Mouse (Mus musculus): Measurements from ENCODE around the gene Fitm1. TPM values are rescaled to one million over a fixed set of nuclear protein-coding genes. Genes with fewer than 3 reads are reported as not detected.

Gene Fitm1
- total RNA-seq (2021), result not detected
- long read RNA-seq, result 0 reads

- DNase-seq (ENCODE audit: low spot score in 2 of 2), result no peak
Observed at GRCm38 (mm10) chr14:55575302-55575701, at the start of gene Fitm1. Fitm1 (plus strand) TSS chr14:55575617.

- no peak for DNase-seq (ENCODE audit: low spot score in 2 of 2)
Observed at GRCm38 (mm10) chr14:55526674-55527073, 48.7 kb upstream of the Fitm1 start.

GRCm38 (mm10) chr14:55527940-55528339, 47.5 kb upstream of the Fitm1 start:
- DNase-seq (ENCODE audit: low spot score in 2 of 2), result peak in 1 of 2 experiments; percentile 57

GRCm38 (mm10) chr14:55536116-55536745, 39.2 kb upstream of the Fitm1 start:
- DNase-seq (ENCODE audit: low spot score in 2 of 2), result peak in 1 of 2 experiments; percentile 47

GRCm38 (mm10) chr14:55540067-55540786, 35.2 kb upstream of the Fitm1 start, which contains the start of gene Pck2:
Pck2 (plus strand) TSS chr14:55540266.
- DNase-seq (ENCODE audit: low spot score in 2 of 2), result peak; percentile 63 to 75

GRCm38 (mm10) chr14:55540787-55541321, 34.6 kb upstream of the Fitm1 start:
- DNase-seq (ENCODE audit: low spot score in 2 of 2), result peak; percentile 57 to 80

- no peak for DNase-seq (ENCODE audit: low spot score in 2 of 2)
Observed at GRCm38 (mm10) chr14:55542268-55542667, 33.1 kb upstream of the Fitm1 start.

- DNase-seq (ENCODE audit: low spot score in 2 of 2), result no peak
Observed at GRCm38 (mm10) chr14:55544334-55544733, 31.1 kb upstream of the Fitm1 start.

GRCm38 (mm10) chr14:55550191-55550590, 25.2 kb upstream of the Fitm1 start:
- no peak for DNase-seq (ENCODE audit: low spot score in 2 of 2)

GRCm38 (mm10) chr14:55551347-55551746, 24.1 kb upstream of the Fitm1 start:
- DNase-seq (ENCODE audit: low spot score in 2 of 2), result no peak

GRCm38 (mm10) chr14:55551794-55552193, 23.6 kb upstream of the Fitm1 start:
- DNase-seq (ENCODE audit: low spot score in 2 of 2), result no peak

- DNase-seq (ENCODE audit: low spot score in 2 of 2), result no peak
Observed at GRCm38 (mm10) chr14:55554635-55555034, 20.8 kb upstream of the Fitm1 start.

GRCm38 (mm10) chr14:55555788-55556187, 19.6 kb upstream of the Fitm1 start:
- no peak for DNase-seq (ENCODE audit: low spot score in 2 of 2)

- DNase-seq (ENCODE audit: low spot score in 2 of 2), result peak; percentile 72 to 80
Observed at GRCm38 (mm10) chr14:55557003-55557402, 18.4 kb upstream of the Fitm1 start.

- DNase-seq (ENCODE audit: low spot score in 2 of 2), result no peak
Observed at GRCm38 (mm10) chr14:55557587-55557986, 17.8 kb upstream of the Fitm1 start.

GRCm38 (mm10) chr14:55558740-55559448, 16.5 kb upstream of the Fitm1 start:
- no peak for DNase-seq (ENCODE audit: low spot score in 2 of 2)

- DNase-seq (ENCODE audit: low spot score in 2 of 2), result peak; percentile 83 to 90
Observed at GRCm38 (mm10) chr14:55559799-55560201, 15.6 kb upstream of the Fitm1 start, which contains the start of gene Dcaf11. Dcaf11 (plus strand) TSS chr14:55560006.

GRCm38 (mm10) chr14:55560202-55561073, 15.0 kb upstream of the Fitm1 start, which contains the start of gene A730061H03Rik:
A730061H03Rik (minus strand) TSS chr14:55560406.
- peak; percentile 99 for DNase-seq (ENCODE audit: low spot score in 2 of 2)

GRCm38 (mm10) chr14:55561860-55562259, 13.6 kb upstream of the Fitm1 start:
- DNase-seq (ENCODE audit: low spot score in 2 of 2), result no peak

- no peak for DNase-seq (ENCODE audit: low spot score in 2 of 2)
Observed at GRCm38 (mm10) chr14:55563249-55563648, 12.2 kb upstream of the Fitm1 start.
